Mouse (Mus musculus) E14TG2a.4 (cell line): ENCODE results near the gene Ccdc188.

Experiments used
- CTCF ChIP-seq: conservative IDR thresholded peaks from 2 replicates; pipeline ENCODE4 v1.5.1; 2014; ENCODE audit warnings: low read length
- NANOG ChIP-seq: IDR thresholded peaks from 2 replicates; pipeline ENCODE4 v1.6.1; 2014; ENCODE audit warnings: borderline replicate concordance, low read length, mixed read lengths

GRCm38 (mm10) chr16:18218580-18218996, 909 bp downstream of the Ccdc188 start:
- TF ChIP-seq CTCF (no peak), NANOG (no peak)
